Mouse (Mus musculus) fibroblast of lung, adult 2 months (primary cell): Measurements from ENCODE around the gene Gucy2d.

Experiments
- DNase-seq: peaks from one replicate; pipeline ENCODE4 v3.0.0-alpha.2; 2011; ENCODE audit warnings: low read depth

Gucy2d gene

DNA sequence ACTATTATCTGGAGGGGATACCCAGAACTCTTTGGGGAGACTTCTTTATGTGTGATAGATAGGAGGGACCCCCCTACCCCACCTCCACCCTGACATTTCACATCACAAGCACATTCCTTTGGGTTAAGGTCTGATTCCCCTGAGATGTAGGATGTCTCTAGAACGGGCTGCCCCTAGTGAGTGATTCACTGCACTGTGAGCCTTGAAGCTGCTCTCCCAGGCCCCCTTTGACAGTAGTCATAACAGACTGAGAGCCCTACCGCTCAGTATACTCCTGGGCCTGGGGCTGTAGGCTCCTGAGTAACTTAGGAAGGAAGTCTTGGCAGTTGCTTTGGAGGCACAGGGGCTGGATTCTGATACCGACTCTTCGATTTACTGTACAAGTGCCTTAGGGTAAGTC, 50.1 kb downstream of the Gucy2d start:
- no peak for DNase-seq

DNA sequence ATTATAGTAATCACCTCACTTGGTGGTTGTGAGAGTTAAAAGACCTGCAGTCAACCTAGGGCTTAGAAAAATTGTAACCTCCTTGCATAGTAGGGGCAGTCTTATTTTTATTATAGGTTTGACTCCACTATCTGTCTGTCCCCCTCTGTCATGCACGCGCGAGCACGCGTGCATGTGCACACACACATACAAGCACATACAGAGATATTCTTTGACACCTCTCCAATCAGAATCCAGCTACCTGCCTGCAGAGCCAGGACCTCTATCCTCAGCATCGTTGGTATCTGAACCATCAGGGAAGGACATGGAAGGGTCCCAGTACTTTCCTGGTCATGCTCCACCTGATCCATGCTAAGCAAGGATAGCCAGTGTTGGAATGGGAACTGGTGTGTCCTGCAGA, 50.7 kb downstream of the Gucy2d start:
- DNase-seq: no peak

DNA sequence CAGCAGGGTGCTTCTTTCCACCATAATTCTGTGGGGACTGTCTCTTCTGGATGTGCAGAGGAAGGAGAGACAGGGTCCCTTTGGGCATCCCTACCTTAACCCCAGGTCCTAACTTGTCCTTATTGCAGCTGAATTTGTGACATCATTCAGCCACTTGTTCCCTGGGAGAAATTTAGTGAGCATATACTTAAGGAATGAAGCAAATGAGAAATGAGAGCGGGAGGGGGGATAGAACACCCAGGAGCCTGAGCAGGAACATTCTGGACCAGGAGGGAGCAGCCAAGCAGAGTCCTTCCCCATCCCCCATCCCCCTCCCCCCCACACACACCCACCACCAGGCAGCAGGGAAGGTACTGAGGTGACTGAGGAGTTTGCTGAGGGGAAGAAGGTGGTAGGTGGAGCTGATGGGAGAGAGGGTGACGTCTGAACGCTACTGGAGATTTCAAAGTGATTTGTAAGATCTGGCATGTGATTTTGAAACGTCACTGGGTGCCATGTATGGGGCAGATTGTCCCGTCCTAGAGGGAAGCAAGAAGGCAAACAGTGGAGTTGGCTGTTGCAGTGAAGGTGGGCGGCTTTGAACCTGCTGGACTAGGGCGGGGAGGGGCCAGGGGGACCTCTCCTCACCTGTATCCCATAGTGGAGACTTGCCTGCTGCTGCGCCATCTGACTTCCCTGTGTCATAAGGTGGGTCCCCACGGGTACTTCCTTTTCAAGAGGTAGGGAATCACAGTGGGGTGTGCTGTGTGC, 51.4 kb downstream of the Gucy2d start:
- no peak for DNase-seq

DNA sequence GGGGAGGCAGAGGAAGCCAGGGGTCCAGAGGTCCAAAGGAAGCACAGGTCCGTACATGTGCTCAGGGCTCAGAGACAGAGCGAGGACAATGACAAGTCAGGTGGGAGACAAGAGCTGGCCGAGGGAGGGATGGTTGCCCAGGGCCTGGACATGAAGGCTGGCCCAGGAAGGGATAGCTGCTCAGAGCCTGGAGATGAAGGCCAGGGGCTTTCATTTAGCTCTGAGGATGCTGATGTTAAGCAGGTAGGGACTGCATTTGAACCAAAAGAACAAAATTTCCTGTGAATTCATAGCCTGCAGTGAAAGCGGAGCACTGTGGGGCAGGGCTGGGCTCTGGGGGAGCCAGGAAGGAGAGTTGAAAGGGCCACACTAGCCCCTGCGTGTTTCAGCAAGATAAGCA, 52.1 kb downstream of the Gucy2d start:
- DNase-seq: no peak

DNA sequence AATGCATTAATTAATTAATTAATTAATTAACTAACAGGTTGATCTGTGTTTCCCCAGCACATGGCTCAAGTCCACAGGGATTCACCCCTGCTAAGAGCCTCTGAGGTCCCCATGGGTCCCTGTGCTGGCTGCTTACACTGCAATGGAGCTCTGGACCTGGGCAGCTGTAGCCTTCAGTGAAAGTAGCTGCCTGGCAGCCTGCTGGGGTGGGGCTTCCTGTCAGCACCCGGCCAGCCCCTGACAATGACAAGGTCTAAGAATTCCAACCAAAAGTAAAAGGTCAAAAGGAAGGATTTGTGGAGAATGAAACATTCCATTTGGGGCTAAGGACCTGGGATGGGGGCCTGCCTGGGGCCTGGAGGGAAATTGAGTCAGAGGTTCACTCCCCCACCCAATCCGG, 53.1 kb downstream of the Gucy2d start:
- no peak for DNase-seq

DNA sequence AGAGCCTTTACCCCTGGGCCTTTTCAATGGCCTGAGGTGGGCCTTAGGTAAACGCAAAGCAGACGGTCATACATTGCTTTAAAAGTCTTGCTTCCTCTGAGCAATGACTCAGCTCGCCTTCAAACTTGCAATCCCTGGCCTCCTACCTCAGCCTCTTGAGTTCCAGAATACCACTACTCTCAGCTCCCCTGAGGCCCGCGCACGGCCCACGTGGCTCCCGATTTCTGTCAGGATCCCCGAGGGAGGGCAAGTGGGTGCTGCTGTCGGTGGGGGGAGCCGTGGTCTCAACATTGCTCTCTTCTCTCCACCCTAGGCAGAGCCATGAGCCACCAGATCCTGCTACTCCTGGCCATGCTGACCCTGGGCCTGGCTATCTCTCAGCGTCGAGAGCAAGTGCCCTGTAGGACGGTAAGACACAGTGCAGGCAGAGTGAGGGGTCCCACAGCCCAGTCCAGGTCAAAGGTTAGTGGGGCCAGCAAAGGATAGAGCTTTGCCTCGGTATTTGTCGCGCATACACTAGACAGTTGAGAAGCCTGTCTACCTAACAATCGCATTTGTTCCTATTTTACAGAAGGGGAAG, 53.8 kb downstream of the Gucy2d start:
- DNase-seq: no peak

DNA sequence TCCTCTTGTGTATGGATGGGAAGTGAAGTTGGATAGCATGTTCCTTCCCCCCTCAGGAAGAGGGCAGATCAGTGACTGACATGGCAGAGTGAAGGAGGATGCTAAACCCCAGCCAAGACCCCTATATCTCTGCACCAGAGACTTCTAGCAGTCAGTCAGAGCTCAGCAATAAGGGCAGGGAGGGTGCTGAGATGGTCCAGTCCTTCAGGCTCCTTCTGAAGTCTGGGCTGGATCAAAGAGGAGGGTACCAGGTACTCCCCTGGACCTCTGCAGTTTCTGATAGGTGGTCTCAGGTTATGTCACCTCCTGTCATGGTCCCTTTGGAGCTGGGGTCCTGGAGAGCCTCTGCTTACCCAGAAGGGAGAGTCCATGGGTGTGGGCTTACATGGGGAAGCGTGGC, 55.4 kb downstream of the Gucy2d start:
- no peak for DNase-seq

DNA sequence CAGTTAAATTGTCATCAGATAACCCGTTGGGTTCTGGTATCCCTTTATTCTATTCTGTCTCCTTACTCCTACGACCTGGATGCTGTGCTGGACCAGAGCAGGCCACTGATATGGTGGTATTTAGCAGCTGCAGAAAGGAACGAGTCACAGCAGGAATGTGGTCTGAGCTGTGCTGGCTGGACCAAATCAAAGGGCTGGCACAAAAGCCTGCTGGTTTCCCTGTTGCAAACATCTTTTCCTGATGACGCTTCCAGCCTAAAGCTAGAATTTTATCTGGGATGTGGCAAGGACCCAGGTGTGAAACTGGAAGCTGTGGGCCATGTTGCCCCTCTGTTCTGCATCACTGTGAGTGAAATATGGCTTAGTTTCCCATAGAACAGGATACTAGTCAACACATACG, 57.2 kb downstream of the Gucy2d start:
- DNase-seq: no peak

DNA sequence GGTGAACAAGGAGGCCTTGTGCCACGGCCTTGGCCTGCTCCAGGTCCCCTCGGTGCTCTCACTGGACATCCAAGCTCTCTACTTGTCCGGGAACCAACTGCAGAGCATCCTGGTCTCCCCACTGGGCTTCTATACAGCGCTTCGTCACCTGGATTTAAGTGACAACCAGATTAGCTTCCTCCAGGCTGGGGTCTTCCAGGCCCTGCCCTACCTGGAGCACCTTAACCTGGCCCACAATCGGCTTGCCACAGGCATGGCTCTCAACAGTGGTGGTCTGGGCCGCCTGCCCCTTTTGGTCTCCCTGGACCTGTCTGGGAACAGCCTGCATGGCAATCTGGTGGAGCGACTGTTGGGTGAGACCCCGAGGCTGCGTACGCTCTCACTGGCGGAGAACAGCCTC, 57.9 kb downstream of the Gucy2d start:
- no peak for DNase-seq

DNA sequence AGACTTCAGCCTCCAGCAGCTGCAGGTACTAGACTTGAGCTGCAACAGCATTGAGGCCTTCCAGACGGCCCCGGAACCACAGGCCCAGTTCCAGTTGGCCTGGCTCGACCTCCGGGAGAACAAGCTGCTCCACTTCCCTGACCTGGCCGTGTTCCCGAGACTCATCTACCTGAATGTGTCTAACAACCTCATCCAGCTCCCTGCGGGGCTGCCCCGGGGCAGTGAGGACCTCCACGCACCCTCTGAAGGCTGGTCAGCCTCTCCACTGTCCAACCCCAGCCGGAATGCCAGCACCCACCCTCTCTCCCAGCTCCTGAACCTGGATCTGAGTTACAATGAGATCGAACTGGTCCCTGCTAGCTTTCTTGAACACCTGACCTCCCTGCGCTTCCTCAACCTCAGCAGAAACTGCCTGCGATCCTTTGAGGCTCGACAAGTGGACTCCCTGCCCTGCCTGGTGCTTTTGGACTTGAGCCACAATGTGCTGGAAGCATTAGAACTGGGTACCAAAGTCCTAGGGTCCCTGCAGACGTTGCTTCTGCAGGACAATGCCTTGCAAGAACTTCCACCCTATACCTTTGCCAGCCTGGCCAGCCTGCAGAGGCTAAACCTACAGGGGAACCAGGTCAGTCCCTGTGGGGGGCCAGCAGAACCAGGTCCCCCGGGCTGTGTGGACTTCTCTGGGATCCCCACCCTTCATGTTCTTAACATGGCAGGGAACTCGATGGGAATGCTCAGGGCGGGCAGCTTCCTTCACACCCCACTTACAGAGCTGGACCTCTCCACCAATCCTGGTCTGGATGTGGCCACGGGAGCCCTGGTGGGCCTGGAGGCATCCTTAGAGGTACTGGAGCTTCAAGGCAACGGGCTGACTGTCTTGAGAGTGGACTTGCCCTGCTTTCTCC, 58.7 kb downstream of the Gucy2d start:
- no peak for DNase-seq

DNA sequence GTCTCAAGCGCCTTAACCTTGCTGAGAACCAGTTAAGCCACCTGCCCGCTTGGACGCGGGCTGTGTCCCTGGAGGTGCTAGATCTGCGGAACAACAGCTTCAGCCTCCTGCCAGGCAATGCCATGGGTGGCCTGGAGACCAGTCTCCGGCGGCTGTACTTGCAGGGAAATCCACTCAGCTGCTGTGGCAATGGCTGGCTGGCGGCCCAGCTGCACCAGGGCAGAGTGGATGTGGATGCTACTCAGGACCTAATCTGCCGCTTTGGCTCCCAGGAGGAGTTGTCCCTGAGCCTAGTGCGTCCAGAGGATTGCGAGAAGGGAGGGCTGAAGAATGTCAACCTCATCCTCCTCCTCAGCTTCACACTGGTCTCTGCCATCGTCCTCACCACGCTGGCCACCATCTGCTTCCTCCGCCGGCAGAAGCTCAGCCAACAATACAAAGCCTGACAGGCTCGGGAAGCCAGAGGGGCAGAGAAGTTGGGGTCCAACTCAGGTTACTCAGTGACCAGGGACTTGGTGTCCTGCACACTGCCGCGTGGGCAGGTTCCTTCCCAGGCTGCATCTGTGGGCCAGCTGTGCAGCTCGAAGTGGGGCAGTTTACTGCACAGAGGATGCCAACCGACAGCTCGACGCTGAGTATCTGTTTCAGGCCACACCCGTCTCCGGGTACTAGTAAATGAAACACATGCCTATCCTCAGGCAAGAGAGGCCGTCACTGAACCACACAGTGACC, 59.5 kb downstream of the Gucy2d start:
- no peak for DNase-seq

DNA sequence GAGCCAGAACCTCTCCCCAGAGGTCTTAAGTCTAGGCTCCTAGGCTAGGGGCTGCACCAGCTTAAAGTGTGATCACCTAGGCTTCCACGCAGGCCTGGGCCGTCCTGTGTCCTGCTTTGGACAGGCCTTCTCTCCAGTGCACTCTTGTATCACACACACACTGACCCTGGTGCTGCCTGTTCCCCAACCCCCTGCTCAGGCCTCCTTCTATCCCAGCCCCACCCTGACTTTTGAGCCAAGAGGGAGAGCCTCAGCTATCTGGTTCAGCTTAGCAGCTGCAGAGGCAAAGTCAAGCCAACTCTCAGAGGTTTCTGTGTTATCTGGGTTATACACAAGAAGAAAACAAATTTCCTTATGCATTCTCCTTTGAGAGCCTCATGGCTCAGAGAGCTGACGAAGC, 60.3 kb downstream of the Gucy2d start:
- no peak for DNase-seq

DNA sequence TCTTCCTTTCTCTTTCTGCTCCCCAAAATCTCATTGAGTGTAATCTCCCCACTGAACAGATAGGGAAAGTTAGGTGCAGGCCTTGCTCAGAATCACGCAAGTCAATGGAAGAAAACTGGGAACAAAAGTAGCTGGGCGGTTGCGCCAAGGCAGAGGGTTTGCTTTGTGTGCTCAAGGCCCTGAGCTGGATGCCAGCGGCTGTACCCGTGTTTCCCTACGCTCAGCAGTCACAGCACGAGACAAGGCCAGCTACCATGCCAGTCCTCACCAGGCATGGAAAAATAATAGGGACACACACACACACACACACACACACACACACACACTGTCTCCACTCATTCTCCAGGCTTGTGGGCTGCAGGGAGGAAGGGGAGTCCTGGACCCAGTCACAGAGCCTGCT, 60.9 kb downstream of the Gucy2d start:
- no peak for DNase-seq

DNA sequence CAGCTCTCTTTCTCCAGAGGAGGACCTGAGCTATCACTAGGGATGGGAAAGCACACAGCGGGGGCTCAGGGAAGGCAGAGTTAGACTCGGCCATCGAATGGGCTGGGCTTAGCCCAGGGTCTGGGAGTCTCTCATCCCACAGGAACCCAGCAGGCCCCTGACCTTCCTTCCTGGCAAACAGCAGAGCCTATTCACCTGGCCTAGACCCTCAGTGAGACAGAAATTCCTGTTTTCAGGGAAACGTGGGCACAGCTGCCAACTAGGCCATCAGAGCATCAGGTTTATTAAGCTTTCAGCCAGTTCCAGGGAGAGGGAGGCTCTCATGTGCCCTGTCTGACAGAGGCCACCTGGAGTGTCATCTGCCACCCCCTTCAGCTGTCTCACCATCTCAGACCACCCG, 62.7 kb downstream of the Gucy2d start:
- DNase-seq: no peak

DNA sequence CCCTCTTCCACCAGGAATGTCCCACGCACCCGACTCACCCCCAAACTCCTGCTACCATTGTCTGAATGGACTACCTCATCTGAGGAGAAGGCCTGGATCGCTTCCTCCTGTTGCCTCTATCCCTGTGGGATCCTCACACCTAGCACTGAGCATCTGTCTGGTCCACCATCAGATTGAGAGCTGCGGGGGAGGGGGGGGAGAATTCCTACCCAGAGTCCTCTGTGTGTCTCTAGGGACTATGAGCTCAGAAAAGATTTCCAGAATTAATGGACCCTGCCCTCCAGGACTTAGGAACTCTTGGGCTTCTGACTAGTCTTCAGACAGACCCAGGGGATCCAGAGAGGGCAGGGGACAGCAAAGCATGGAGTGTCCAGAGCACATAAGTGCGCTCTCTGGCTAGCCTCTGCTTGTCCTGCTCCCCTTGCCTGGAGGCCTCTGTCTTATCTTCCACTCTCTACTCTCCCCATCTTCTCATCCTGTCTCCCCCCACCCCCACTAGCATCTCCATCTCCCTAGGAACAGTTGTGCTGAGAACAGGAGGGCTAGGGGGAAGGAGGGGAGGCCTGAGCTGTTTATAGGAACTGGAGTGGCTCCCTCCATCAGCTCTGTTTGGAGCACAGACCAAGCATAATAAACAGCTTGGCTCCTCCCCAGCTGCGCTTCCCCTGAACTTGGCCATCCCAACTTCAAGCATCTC, 63.9 kb downstream of the Gucy2d start:
- DNase-seq: no peak

DNA sequence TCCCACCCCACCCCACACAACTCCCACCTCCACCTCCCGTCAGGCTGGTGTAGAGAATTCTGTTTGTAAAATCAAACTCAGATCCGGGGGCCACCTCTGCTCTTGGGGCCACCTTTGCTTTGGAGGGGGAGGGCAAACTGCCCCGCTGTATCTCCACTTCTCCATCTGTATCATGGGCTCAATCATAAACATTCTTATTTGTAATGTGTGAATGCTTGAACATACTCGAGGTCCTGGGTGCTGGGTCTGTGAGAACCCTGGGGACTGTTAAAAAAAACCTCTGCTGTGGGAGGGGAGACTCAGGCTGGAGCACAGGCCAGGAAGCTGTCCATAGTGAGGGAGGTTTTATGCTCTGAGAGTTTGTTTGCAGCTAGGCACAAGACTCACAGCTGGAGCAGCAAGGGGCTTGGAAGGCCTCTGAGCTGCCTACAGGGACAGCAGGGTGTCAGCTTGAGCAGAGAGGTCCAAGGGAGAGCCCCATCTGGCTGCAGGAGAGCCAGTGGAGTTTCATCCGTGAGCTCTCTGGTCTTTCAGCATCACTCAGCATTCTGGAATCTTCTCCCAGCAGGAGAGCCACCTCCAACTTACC, 64.6 kb downstream of the Gucy2d start:
- no peak for DNase-seq

DNA sequence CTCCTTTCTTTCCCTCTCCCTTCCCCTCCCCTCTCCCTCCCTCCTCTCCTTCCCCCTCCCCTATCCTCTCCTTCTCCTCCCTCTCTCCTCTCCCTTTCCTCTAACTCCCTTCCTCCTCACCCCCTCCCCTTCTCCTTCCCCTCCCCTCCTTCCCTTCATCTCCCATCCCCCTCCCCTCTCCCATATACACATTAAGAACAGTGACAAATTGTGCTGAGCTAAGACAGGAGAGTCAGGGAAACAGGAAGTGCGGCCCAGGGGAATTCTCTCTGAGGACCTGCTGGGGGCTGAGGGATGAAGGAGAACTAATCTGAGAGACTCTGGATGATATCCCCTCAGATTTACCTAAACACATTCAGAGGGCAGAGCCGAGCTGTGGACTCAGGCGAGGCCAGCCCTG, 65.4 kb downstream of the Gucy2d start:
- DNase-seq: no peak

DNA sequence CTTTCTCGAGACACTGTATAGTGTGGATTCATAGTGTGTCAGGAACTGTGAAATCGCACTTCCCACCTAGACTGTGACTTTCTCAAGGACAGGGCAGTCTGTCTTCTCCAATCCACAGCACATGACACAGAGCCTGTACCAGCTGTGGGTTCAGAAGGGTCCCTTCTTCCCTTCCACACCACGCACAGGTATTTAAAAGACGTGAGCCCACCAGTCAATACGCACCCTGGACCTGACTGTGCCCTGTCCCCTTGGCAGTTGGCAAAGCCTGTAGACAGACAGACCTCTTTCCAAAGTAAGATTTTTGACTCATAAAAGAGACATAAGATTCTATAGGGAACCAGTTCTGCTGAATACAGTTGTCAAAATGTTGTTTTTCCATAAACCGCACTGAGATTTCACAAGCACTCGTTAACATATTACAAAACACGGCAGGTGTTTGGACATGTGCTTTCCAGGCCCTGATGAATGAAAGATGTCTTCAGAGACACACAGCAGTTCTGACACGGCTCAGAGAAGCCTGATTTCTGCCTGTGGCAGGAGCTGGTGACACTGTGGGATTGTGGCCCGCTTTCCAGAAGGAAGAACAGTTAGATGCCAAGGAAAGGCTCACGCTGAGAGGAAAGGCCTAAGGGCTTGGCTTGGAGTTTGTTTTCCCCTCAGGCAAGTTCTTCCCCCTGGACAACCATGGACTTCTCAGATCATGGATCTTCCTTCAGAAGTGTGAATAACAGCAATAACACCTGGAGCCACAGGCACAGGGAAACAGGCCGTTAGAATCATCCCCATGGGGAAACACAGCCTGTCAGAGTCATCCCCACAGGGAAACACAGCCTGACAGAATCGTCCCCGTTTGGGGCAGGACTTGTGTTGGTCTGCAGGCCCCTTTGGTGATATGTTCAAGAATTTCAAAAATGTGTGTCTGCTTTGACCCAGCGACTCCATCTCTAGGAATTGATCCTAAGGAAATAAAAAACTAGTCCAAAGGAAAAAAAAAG, 71.0 kb downstream of the Gucy2d start:
- DNase-seq: no peak

DNA sequence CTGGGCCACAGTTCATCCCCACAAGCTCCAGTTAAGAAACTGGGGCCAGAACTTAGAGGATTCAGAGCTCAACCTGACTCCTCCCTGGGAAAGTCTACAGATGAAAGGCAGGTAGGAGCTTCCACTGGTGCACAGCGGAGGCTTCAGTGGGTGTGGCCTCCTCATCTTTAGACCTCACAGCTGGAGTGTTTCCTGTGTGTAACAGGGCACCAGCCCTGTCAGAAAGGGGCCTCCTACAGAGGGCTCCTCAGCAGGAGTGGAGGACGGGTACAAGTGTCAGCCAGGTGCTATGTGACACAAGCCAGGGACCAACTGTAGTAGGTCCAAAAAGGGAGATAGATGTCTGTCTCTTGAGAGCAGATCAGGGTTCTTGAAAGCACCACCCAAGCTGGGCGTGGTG, 73.0 kb downstream of the Gucy2d start:
- no peak for DNase-seq

DNA sequence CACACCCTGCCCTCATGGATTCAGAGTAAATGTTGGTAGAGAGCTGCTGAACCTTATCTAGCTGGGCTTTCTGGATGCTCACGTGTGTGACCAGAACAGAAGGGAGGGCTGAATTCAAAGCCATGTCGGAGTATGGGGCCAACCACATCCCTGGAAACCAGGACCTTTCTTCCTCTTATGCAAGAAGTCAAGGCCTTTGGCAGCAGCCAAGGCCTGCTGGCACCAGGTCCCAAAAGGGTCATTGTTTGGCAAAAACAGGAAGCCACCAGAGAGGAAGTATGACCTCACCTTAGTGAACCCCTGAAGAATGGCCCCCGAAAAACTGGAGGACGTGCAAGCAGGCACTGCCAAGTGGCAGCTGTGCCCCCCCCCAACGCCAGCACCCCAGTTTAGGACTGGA, 82.4 kb downstream of the Gucy2d start:
- no peak for DNase-seq
